17 mouse cellular contexts compared by ENCODE assay signal in the genomic region with DNA sequence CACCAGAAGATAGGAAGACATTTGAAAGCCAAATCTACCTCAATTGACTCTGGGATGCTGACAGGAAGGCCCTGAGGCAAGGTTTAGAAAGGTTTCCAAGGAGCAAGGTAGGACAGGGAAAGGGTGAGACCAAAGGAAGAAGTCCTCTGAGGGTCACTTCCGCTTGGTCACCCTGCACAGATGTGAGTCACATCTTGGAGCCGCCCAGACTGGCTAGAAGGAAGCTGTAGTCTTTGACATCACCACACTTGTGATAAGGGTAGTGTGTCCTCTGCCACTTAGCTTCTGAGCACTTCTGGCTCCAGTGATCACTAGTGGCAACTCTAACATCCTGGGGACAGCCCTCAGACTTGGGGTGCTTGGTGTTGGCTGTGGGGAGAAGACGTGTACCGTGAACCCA. TPM values are rescaled to one million over a fixed set of nuclear protein-coding genes. Genes with fewer than 3 reads are reported as not detected.
"Had no signal": no experiment of that assay in that cellular context is flagged by ENCODE, and none has a peak within 500 bp of the region (broad histone marks: within the 10 kb centered on the region; RNA-seq: fewer than 3 reads in every experiment).

No protein-coding gene starts in this region.

- H3K4me3 ChIP-seq: intestine, embryonic 15.5 days; left cerebral cortex, adult 2 months; liver, embryonic 13.5 days; midbrain, embryonic 12.5 days; midbrain, embryonic 15.5 days; myocyte; neural tube, embryonic 13.5 days had no signal

- H3K9me3 ChIP-seq: intestine, embryonic 15.5 days; liver, embryonic 13.5 days; midbrain, embryonic 12.5 days; midbrain, embryonic 15.5 days; neural tube, embryonic 13.5 days had no signal

- DNase-seq: kidney, adult 2 months; kidney, postnatal 36 days; layer of hippocampus, postnatal 36 days; liver, embryonic 13.5 days; lung, embryonic 14.5 days; lung, postnatal 10 days; lung, postnatal 4 days; thymus, postnatal 14 days; thymus, postnatal 4 days had no signal

- ATAC-seq: intestine, embryonic 15.5 days; midbrain, embryonic 15.5 days had no signal

- H3K4me1 ChIP-seq: intestine, embryonic 15.5 days; liver, embryonic 13.5 days had no signal

- H3K27ac ChIP-seq: intestine, embryonic 15.5 days; kidney, postnatal 0 days; left cerebral cortex, adult 2 months; liver, embryonic 13.5 days; midbrain, embryonic 12.5 days; midbrain, embryonic 15.5 days; neural tube, embryonic 13.5 days had no signal

- H3K36me3 ChIP-seq: intestine, embryonic 15.5 days; midbrain, embryonic 12.5 days; midbrain, embryonic 15.5 days; neural tube, embryonic 13.5 days had no signal

- H3K4me2 ChIP-seq: intestine, embryonic 15.5 days; liver, embryonic 13.5 days; lung, embryonic 14.5 days; midbrain, embryonic 12.5 days; midbrain, embryonic 15.5 days; neural tube, embryonic 13.5 days had no signal

- H3K9ac ChIP-seq: intestine, embryonic 15.5 days; liver, embryonic 13.5 days; lung, embryonic 14.5 days; midbrain, embryonic 12.5 days; midbrain, embryonic 15.5 days; neural tube, embryonic 13.5 days had no signal

- H3K27me3 ChIP-seq: intestine, embryonic 15.5 days; liver, embryonic 13.5 days; midbrain, embryonic 15.5 days; neural tube, embryonic 13.5 days had no signal

RNA-seq across cellular contexts. Expression of gene Hsd17b2, which starts 4.4 kb away (rescaled TPM):
- polyA plus RNA-seq: limb, embryonic 11.5 days; midbrain, embryonic 12.5 days; midbrain, embryonic 15.5 days; myocyte had no signal
